Mouse (Mus musculus): ENCODE data around the gene Clgn. TPM values are rescaled to one million over a fixed set of nuclear protein-coding genes. Genes with fewer than 3 reads are reported as not detected.

The Clgn gene
- polyA plus RNA-seq, 1 experiment from 2014 or later = 6.0 TPM

GRCm38 (mm10) chr8:83392521-83392920 lies 2.9 kb downstream of the Clgn start:
- Histone ChIP-seq H3K9me3 (replicated peaks) (no peaks in the 10 kb centered on the region), H3K36me3 (no peaks in the 10 kb centered on the region), H3K4me3 (replicated peaks) (no peak overlapping the region), H3K27me3 (peaks cover 25% of the 10 kb centered on the region), H3K4me1 (peaks cover 7% of the 10 kb centered on the region), H3K27ac (replicated peaks) (no peak overlapping the region), H3K4me2 (replicated peaks) (no peak overlapping the region), H3K9ac (no peak overlapping the region)
- no peak for ATAC-seq (ENCODE audit: insufficient number of reproducible peaks, low FRiP score, low TSS enrichment, low read depth)
- 68% methylated on average over 1 of the region's 1 CpGs for WGBS

- whole genome bisulfite sequencing = 74% methylated on average over 5 of the region's 5 CpGs
Observed at GRCm38 (mm10) chr8:83394325-83394724, 4.7 kb downstream of the Clgn start.

GRCm38 (mm10) chr8:83396680-83397079 lies 7.0 kb downstream of the Clgn start:
- no peak overlapping the region for H3K27ac ChIP-seq (replicated peaks)
- no peak overlapping the region for H3K4me2 ChIP-seq (replicated peaks)
- H3K27me3 ChIP-seq = no peaks in the 10 kb centered on the region
- H3K9me3 ChIP-seq (replicated peaks) = no peaks in the 10 kb centered on the region
- no peak overlapping the region for H3K9ac ChIP-seq
- H3K4me1 ChIP-seq = no peaks in the 10 kb centered on the region
- ATAC-seq (ENCODE audit: insufficient number of reproducible peaks, low FRiP score, low TSS enrichment, low read depth) = no peak
- WGBS = 89% methylated on average over 6 of the region's 6 CpGs
- no peak overlapping the region for H3K4me3 ChIP-seq (replicated peaks)
- no peaks in the 10 kb centered on the region for H3K36me3 ChIP-seq

More at GRCm38 (mm10) chr8:83394325-83394724, 4.7 kb downstream of the Clgn start:
- H3K27ac ChIP-seq (replicated peaks) = no peak overlapping the region
- no peak overlapping the region for H3K9ac ChIP-seq
- H3K4me3 ChIP-seq (replicated peaks) = no peak overlapping the region
- ATAC-seq (ENCODE audit: insufficient number of reproducible peaks, low FRiP score, low TSS enrichment, low read depth) = no peak
- H3K27me3 ChIP-seq = peaks cover 12% of the 10 kb centered on the region
- no peak overlapping the region for H3K4me2 ChIP-seq (replicated peaks)
- H3K9me3 ChIP-seq (replicated peaks) = no peaks in the 10 kb centered on the region
- H3K36me3 ChIP-seq = no peaks in the 10 kb centered on the region
- H3K4me1 ChIP-seq = peaks cover 7% of the 10 kb centered on the region

GRCm38 (mm10) chr8:83397726-83398125 lies 8.1 kb downstream of the Clgn start:
- Histone ChIP-seq H3K27ac (replicated peaks) (no peak overlapping the region), H3K4me1 (no peaks in the 10 kb centered on the region), H3K9ac (no peak overlapping the region), H3K4me3 (replicated peaks) (no peak overlapping the region), H3K27me3 (no peaks in the 10 kb centered on the region), H3K4me2 (replicated peaks) (no peak overlapping the region), H3K9me3 (replicated peaks) (no peaks in the 10 kb centered on the region), H3K36me3 (no peaks in the 10 kb centered on the region)
- WGBS = 72% methylated on average over 4 of the region's 4 CpGs
- no peak for ATAC-seq (ENCODE audit: insufficient number of reproducible peaks, low FRiP score, low TSS enrichment, low read depth)

- Histone ChIP-seq H3K4me2 (replicated peaks) (no peak overlapping the region), H3K9me3 (replicated peaks) (no peaks in the 10 kb centered on the region), H3K4me3 (replicated peaks) (no peak overlapping the region), H3K4me1 (no peaks in the 10 kb centered on the region), H3K27ac (replicated peaks) (no peak overlapping the region), H3K36me3 (no peaks in the 10 kb centered on the region), H3K27me3 (no peaks in the 10 kb centered on the region), H3K9ac (no peak overlapping the region)
- ATAC-seq (ENCODE audit: insufficient number of reproducible peaks, low FRiP score, low TSS enrichment, low read depth) = no peak
- WGBS = 69% methylated on average over 10 of the region's 10 CpGs
Observed at GRCm38 (mm10) chr8:83405548-83405947, 15.9 kb downstream of the Clgn start.

- ATAC-seq (ENCODE audit: insufficient number of reproducible peaks, low FRiP score, low TSS enrichment, low read depth) = no peak
- WGBS = 37% methylated on average over 6 of the region's 6 CpGs
- Histone ChIP-seq H3K27ac (replicated peaks) (no peak overlapping the region), H3K9ac (no peak overlapping the region), H3K4me1 (no peaks in the 10 kb centered on the region), H3K36me3 (no peaks in the 10 kb centered on the region), H3K27me3 (no peaks in the 10 kb centered on the region), H3K4me3 (replicated peaks) (no peak overlapping the region), H3K9me3 (replicated peaks) (no peaks in the 10 kb centered on the region), H3K4me2 (replicated peaks) (no peak overlapping the region)
Observed at GRCm38 (mm10) chr8:83406836-83407235, 17.2 kb downstream of the Clgn start.

- Histone ChIP-seq H3K4me3 (replicated peaks) (no peak overlapping the region), H3K9me3 (replicated peaks) (no peaks in the 10 kb centered on the region), H3K4me1 (no peaks in the 10 kb centered on the region), H3K27me3 (no peaks in the 10 kb centered on the region), H3K36me3 (no peaks in the 10 kb centered on the region), H3K27ac (replicated peaks) (no peak overlapping the region), H3K9ac (no peak overlapping the region), H3K4me2 (replicated peaks) (no peak overlapping the region)
- 83% methylated on average over 7 of the region's 7 CpGs for WGBS
- no peak for ATAC-seq (ENCODE audit: insufficient number of reproducible peaks, low FRiP score, low TSS enrichment, low read depth)
Observed at GRCm38 (mm10) chr8:83408496-83408895, 18.8 kb downstream of the Clgn start.

- ATAC-seq (ENCODE audit: insufficient number of reproducible peaks, low FRiP score, low TSS enrichment, low read depth) = no peak
- H3K4me1 ChIP-seq = no peaks in the 10 kb centered on the region
- no peaks in the 10 kb centered on the region for H3K36me3 ChIP-seq
- H3K4me2 ChIP-seq (replicated peaks) = no peak overlapping the region
- no peaks in the 10 kb centered on the region for H3K9me3 ChIP-seq (replicated peaks)
- no peaks in the 10 kb centered on the region for H3K27me3 ChIP-seq
- no peak overlapping the region for H3K9ac ChIP-seq
- 95% methylated on average over 15 of the region's 15 CpGs for WGBS
- H3K27ac ChIP-seq (replicated peaks) = no peak overlapping the region
- H3K4me3 ChIP-seq (replicated peaks) = no peak overlapping the region
Observed at GRCm38 (mm10) chr8:83416878-83417277, 27.2 kb downstream of the Clgn start.

- Histone ChIP-seq H3K27me3 (no peaks in the 10 kb centered on the region), H3K9me3 (replicated peaks) (no peaks in the 10 kb centered on the region), H3K4me1 (no peaks in the 10 kb centered on the region), H3K36me3 (no peaks in the 10 kb centered on the region), H3K9ac (no peak overlapping the region), H3K4me2 (replicated peaks) (no peak overlapping the region), H3K27ac (replicated peaks) (no peak overlapping the region), H3K4me3 (replicated peaks) (no peak overlapping the region)
- WGBS = 76% methylated on average over 6 of the region's 6 CpGs
- ATAC-seq (ENCODE audit: insufficient number of reproducible peaks, low FRiP score, low TSS enrichment, low read depth) = no peak
Observed at GRCm38 (mm10) chr8:83417970-83418369, 28.3 kb downstream of the Clgn start.

GRCm38 (mm10) chr8:83418805-83419516 lies 29.3 kb downstream of the Clgn start:
- H3K4me3 ChIP-seq (replicated peaks) = no peak overlapping the region
- 85% methylated on average over 11 of the region's 11 CpGs for WGBS
- no peak overlapping the region for H3K27ac ChIP-seq (replicated peaks)
- H3K36me3 ChIP-seq = no peaks in the 10 kb centered on the region
- no peak overlapping the region for H3K4me2 ChIP-seq (replicated peaks)
- H3K4me1 ChIP-seq = no peaks in the 10 kb centered on the region
- no peak for ATAC-seq (ENCODE audit: insufficient number of reproducible peaks, low FRiP score, low TSS enrichment, low read depth)
- no peaks in the 10 kb centered on the region for H3K9me3 ChIP-seq (replicated peaks)
- H3K27me3 ChIP-seq = no peaks in the 10 kb centered on the region
- H3K9ac ChIP-seq = no peak overlapping the region

- Histone ChIP-seq H3K27me3 (no peaks in the 10 kb centered on the region), H3K4me2 (replicated peaks) (no peak overlapping the region), H3K4me1 (no peaks in the 10 kb centered on the region), H3K9ac (no peak overlapping the region), H3K9me3 (replicated peaks) (no peaks in the 10 kb centered on the region), H3K27ac (replicated peaks) (no peak overlapping the region), H3K4me3 (replicated peaks) (no peak overlapping the region), H3K36me3 (no peaks in the 10 kb centered on the region)
- 100% methylated on average over 1 of the region's 1 CpGs for WGBS
- no peak for ATAC-seq (ENCODE audit: insufficient number of reproducible peaks, low FRiP score, low TSS enrichment, low read depth)
Observed at GRCm38 (mm10) chr8:83421354-83421753, 31.7 kb downstream of the Clgn start.
